In genomic region chr12:73544736-73545671, GRCm38 (mm10) we compare ENCODE assay signal across 8 mouse cellular contexts. TPM values are rescaled to one million over a fixed set of nuclear protein-coding genes. Genes with fewer than 3 reads are reported as not detected.
DNase-seq lines count a peak whose midpoint lies in the region; ATAC-seq and TF ChIP-seq lines count a peak whose summit lies in the region.

No protein-coding gene starts in this region.

- H3K9me3 ChIP-seq in limb, embryonic 14.5 days (ENCODE audit: control insufficient read depth, low read length), result no peaks in the 10 kb centered on the region
- no peaks in the 10 kb centered on the region for H3K9me3 ChIP-seq in stomach, postnatal 0 days (ENCODE audit: control insufficient read depth, low read length)

- no peak overlapping the region for H3K27ac ChIP-seq in testis, adult 2 months (ENCODE audit: control insufficient read depth, insufficient read depth, low read depth, low read length)
- peak overlapping the region; percentile 67 for H3K27ac ChIP-seq in limb, embryonic 14.5 days (replicated peaks; ENCODE audit: low read depth, low read length)
- H3K27ac ChIP-seq in stomach, postnatal 0 days (replicated peaks), result peak overlapping the region; percentile 94

- no peak for TF ChIP-seq CTCF in testis, adult 2 months (IDR thresholded peaks at IDR 0.05; ENCODE audit: control insufficient read depth, insufficient read depth, insufficient replicate concordance, low read depth, low read length)
- no peak for TF ChIP-seq CTCF in stomach, postnatal 0 days (IDR thresholded peaks at IDR 0.05; ENCODE audit: low read depth)

- H3K27me3 ChIP-seq in testis, adult 2 months (ENCODE audit: control insufficient read depth, insufficient read depth, low read length), result peaks cover 6% of the 10 kb centered on the region; the same call in 1 of the 2 replicates
- H3K27me3 ChIP-seq in limb, embryonic 14.5 days (ENCODE audit: control insufficient read depth, insufficient read depth, low read length), result peaks cover 54% of the 10 kb centered on the region
- H3K27me3 ChIP-seq in stomach, postnatal 0 days (ENCODE audit: control insufficient read depth, insufficient read depth, low read length), result 0 out of 2 replicates have a peak, but pooled peaks cover 3% of the 10 kb centered on the region

- no peak for TF ChIP-seq EP300 in stomach, postnatal 0 days (optimal IDR thresholded peaks at IDR 0.05)

- peak overlapping the region; percentile 71 for H3K4me3 ChIP-seq in testis, adult 2 months (ENCODE audit: control insufficient read depth, low read depth, low read length)
- peak overlapping the region; percentile 54 for H3K4me3 ChIP-seq in limb, embryonic 14.5 days (replicated peaks; ENCODE audit: low read length)
- H3K4me3 ChIP-seq in stomach, postnatal 0 days (ENCODE audit: low read depth, low read length), result peak overlapping the region; percentile 52

- peaks cover 15% of the 10 kb centered on the region for H3K4me1 ChIP-seq in testis, adult 2 months (ENCODE audit: control insufficient read depth, insufficient read depth, low read length)
- H3K4me1 ChIP-seq in limb, embryonic 14.5 days (ENCODE audit: control insufficient read depth, insufficient read depth, low read length), result peaks cover 17% of the 10 kb centered on the region; the same call in 1 of the 2 replicates
- 0 out of 2 replicates have a peak, but pooled peaks cover 2% of the 10 kb centered on the region for H3K4me1 ChIP-seq in stomach, postnatal 0 days (replicated peaks; ENCODE audit: control insufficient read depth, insufficient read depth)

- peak overlapping the region; percentile 70 for H3K4me2 ChIP-seq in limb, embryonic 14.5 days (replicated peaks; ENCODE audit: low read depth, low read length, severe bottlenecking)
- peak overlapping the region; percentile 77 for H3K4me2 ChIP-seq in stomach, postnatal 0 days (replicated peaks; ENCODE audit: low read depth)

- intact Hi-C loops in gastrocnemius, postnatal 14 days (cut with DNase I; ENCODE audit: low total_unique reads), result no loop called here

- DNase-seq in adrenal gland, postnatal 14 days, result peak; percentile 26
- DNase-seq in adrenal gland, adult (ENCODE audit: inconsistent age in 2 of 2, low spot score in 1 of 2), result no peak
- DNase-seq in testis, postnatal 10 days (ENCODE audit: low spot score), result no peak
- no peak for DNase-seq in limb, embryonic 14.5 days (ENCODE audit: low spot score)
- DNase-seq in stomach, postnatal 0 days (ENCODE audit: low spot score), result no peak
- DNase-seq in layer of hippocampus, postnatal 25 days (ENCODE audit: extremely low spot score in 1 of 2, low spot score in 1 of 2), result no peak
- no peak for DNase-seq in gastrocnemius, postnatal 14 days

- no peak for TF ChIP-seq POLR2A in testis, adult 2 months (IDR thresholded peaks at IDR 0.05; ENCODE audit: control insufficient read depth, low read depth, low read length)
- TF ChIP-seq POLR2A in limb, embryonic 14.5 days (IDR thresholded peaks at IDR 0.05; ENCODE audit: borderline replicate concordance, extremely low read depth, insufficient read depth, insufficient read length), result no peak

- H3K36me3 ChIP-seq in testis, adult 2 months (ENCODE audit: control insufficient read depth, insufficient read depth, low read length), result no peaks in the 10 kb centered on the region
- H3K36me3 ChIP-seq in limb, embryonic 14.5 days (ENCODE audit: control insufficient read depth, insufficient read depth, low read length), result no peaks in the 10 kb centered on the region
- H3K36me3 ChIP-seq in stomach, postnatal 0 days (ENCODE audit: control insufficient read depth, insufficient read depth, low read length), result no peaks in the 10 kb centered on the region

- WGBS in limb, embryonic 14.5 days, result 14% methylated on average over 48 of the region's 48 CpGs
- WGBS in stomach, postnatal 0 days, result 16% methylated on average over 48 of the region's 48 CpGs

- ATAC-seq in limb, embryonic 14.5 days (ENCODE audit: low FRiP score, low read depth), result 0 out of 2 replicates have a peak, but pooled peaks have one; percentile 5
- ATAC-seq in stomach, postnatal 0 days (ENCODE audit: low FRiP score, low TSS enrichment), result 0 out of 2 replicates have a peak, but pooled peaks have one; percentile 5

- H3K9ac ChIP-seq in limb, embryonic 14.5 days (ENCODE audit: low read depth, low read length, severe bottlenecking), result peak overlapping the region; percentile 66
- H3K9ac ChIP-seq in stomach, postnatal 0 days (ENCODE audit: low read length), result peak overlapping the region; percentile 79

RNA-seq across cellular contexts. Expression of gene Tmem30b, which starts 1.2 kb away (rescaled TPM):
- 0.64 and 3.1 TPM in 2 replicates for total RNA-seq in adrenal gland, postnatal 14 days (2021)
- 0.17 and 1.2 TPM in 2 replicates for polyA plus RNA-seq in testis, adult 2 months (2012; rRNA removed)
- 13.8 and 19.8 TPM in 2 replicates for polyA plus RNA-seq in limb, embryonic 14.5 days (2012; rRNA removed)
- polyA plus RNA-seq in limb, embryonic 14.5 days (2014; fragmentation: Nextera tagmentation; extraction: Ambion mirVana), result 16.9 and 17.0 TPM in 2 replicates
- polyA plus RNA-seq in stomach, postnatal 0 days (2015; fragmentation: Nextera tagmentation; extraction: Ambion mirVana), result 78.3 and 83.9 TPM in 2 replicates
- total RNA-seq in layer of hippocampus, postnatal 25 days (2021), result under 1 TPM in 1 of 2 experiments, not detected in 1; 0.12 TPM
- total RNA-seq in gastrocnemius, postnatal 14 days (2021), result under 1 TPM; 0.80 to 0.96 TPM

RNA-seq across cellular contexts. Expression of gene Prkch, which starts 39.6 kb away (rescaled TPM):
- 19.9 and 27.2 TPM in 2 replicates for total RNA-seq in adrenal gland, postnatal 14 days (2021)
- polyA plus RNA-seq in testis, adult 2 months (2012; rRNA removed), result 1.6 and 1.7 TPM in 2 replicates
- polyA plus RNA-seq in limb, embryonic 14.5 days (2012; rRNA removed), result 7.6 and 9.3 TPM in 2 replicates
- 17.2 and 17.9 TPM in 2 replicates for polyA plus RNA-seq in limb, embryonic 14.5 days (2014; fragmentation: Nextera tagmentation; extraction: Ambion mirVana)
- polyA plus RNA-seq in stomach, postnatal 0 days (2015; fragmentation: Nextera tagmentation; extraction: Ambion mirVana), result 22.3 and 24.8 TPM in 2 replicates
- 1 to 10 TPM; 2.9 to 4.0 TPM for total RNA-seq in layer of hippocampus, postnatal 25 days (2021)
- total RNA-seq in gastrocnemius, postnatal 14 days (2021), result 10 to 100 TPM in 1 of 2 experiments, 1 to 10 TPM in 1; 9.0 to 12.5 TPM
